Mouse (Mus musculus): ENCODE measurements around the gene 1700012B09Rik. TPM values are rescaled to one million over a fixed set of nuclear protein-coding genes. Genes with fewer than 3 reads are reported as not detected.

The 1700012B09Rik gene
- 1 to 10 TPM in 1 of 2 experiments, under 1 TPM in 1; 0.69 to 1.7 TPM for total RNA-seq (2021)
- long read RNA-seq, partial matches to known transcripts, result 1 of 1 reads
- long read RNA-seq, other reads (novel, unspliced or antisense), result 0 of 1 reads

DNA sequence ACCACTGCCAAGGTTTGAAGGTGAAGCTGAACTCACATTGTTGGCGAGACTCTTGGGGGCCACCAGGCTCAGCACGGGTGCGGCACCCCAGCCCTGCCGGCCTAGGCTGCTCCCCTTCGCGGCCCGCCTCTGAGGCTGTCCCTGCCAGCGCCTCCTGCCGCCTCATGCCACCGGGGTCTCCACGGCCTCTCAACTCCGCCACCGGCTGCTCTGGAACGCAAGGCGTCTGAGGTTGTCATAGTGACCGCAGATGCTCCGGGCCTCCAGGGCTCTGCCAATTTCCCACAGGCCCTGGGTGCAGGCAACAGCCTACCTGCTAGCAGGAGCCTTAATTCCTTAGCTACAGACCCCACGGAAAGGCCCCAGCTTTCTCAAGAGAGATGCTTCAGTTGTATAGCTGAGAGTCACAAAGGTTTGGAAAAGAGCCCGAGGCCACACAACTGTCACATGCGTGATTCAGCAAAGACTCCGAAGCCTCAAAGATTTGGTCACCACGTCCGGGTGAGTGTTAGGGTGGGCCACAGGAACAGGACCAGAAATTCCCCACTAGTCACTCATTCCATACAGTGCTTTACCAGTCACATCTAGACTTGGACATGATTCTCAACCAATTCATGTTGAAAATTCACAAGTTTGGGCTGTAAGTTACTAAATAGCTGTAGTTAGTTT is at the start of gene 1700012B09Rik:
Gene 1700012B09Rik, minus strand, starts transcription at position 228 of the 669 bp plus-strand sequence.
- no peak for DNase-seq (ENCODE audit: low spot score in 2 of 2)

DNA sequence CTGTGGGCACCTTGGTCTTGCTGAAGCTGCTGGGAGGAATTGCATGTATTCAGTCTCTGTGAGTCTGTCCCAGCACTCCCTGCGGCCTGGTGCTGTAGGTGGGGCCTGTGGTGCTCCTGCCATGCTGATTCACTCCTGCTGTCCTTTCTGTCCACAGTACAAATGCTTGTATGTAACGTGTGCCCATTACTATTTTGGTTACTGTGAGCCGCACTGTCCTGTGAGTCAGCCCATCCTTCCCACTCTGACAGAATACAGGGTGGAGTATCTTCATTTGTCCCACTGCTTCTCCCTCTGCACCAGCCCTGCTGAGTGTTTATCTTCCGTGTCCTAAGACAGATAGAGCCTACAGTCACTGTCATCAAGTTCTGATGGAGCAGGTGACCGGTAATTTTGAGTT is 39.3 kb upstream of the 1700012B09Rik start:
- no peak for DNase-seq (ENCODE audit: low spot score in 2 of 2)

DNA sequence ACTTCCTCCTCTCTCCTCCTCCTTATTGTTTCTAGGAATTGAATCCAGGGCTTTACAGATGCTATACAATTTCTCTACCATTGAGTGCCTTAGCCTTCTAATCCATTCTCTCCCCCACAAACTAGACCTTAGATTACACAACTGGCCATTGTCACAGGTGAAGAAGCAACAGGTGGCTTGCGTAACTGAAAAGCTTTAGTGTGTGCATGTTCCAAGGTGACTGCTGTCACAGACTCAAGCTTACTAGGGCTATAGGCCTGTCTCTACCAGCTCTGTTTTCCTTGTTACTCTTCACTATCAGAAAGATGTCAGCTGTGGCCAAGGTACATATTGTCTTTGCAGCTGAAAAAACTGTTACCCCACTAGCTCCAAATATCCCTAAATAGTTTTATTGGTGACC is 36.0 kb upstream of the 1700012B09Rik start:
- DNase-seq (ENCODE audit: low spot score in 2 of 2), result no peak

DNA sequence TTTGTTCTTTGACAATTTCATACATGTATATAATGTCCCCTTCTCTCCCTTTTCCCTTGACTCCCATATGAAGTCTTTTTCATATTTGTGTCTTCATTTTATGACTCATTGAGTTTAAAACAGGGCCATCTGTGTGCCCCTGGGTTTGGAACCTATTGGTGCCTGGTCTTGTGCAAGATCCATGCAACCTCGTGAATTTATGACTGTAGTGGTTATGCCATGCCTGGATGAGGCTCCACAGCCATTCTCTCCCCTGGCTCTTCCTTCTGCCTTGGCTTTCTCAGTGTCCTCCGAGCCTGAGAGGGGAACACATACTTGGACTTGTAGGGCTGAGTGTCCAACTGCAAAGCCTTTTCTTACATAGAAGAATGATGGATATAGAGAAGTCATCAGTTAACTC is 34.9 kb upstream of the 1700012B09Rik start:
- DNase-seq (ENCODE audit: low spot score in 2 of 2), result no peak

DNA sequence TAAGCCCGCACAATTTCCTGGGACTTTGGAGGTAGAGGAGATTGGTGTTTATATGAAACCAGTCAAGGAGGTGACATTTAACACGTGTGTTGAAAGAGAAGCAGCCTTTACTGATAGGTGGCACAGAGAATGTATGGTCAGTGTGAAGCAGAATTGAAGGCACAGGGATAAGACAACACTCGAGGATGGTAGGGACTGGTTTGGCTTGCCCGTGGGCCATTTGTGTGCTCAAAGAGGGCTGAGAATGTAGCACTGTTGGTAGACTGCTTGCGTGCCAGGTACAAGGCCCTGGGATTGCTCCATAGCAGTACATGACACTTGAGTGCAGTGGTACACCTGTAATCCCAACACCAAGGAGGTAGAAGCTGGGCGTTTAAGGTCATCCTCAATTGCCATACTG is 16.5 kb upstream of the 1700012B09Rik start:
- DNase-seq (ENCODE audit: low spot score in 2 of 2), result no peak

DNA sequence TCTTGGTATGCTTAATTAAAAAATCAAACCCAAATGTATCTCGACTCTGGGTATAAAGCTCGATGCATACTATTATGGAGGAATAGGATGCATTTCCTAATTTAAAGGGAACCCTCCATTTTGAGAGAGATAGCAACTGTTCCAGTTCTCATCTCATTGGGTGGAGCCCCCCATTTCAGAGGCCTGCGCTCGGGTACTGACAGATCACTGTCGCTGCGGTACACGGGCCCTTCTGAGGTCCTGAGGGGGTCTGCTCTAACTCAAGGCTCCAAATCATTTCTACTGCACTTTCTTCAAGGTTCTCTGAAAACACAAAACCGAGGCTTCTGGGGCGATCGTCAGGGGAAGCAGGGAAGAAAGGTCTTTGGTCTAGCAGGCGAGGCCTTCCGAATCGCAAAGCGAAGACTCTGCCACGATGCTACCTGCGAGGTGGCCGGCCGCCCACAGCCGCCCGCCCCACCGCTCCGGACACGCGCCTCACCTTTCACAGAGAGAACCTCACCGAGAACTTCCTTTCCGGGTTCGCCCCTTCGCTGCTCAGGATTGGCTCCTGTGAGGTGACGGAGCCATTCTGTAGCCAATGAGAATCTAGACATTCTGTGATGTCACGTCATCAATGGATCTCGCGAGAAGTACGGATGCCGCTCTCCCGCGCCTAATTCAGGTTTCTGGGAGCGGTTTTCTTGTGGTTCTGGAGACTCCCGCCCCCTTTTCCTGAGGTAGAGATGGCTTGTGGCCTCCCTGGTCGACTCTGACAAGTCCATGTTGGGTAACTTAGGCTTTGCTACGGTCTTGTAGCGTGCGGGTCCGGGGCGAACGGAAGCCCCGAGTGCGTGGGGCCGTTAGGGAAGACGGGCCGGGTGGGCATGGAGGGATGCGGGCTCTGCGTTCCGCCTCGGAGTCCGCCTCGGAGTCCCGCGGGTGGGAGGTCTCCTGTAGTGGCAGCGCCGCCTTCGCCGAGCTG is 13.5 kb upstream of the 1700012B09Rik start, which contains the start of the genes Mre11a and Ankrd49:
Gene Mre11a, plus strand, starts transcription at position 616 of the 964 bp plus-strand sequence.
Gene Ankrd49, minus strand, starts transcription at position 818 of the 964 bp plus-strand sequence.
- peak; percentile 88 to 92 for DNase-seq (ENCODE audit: low spot score in 2 of 2)

DNA sequence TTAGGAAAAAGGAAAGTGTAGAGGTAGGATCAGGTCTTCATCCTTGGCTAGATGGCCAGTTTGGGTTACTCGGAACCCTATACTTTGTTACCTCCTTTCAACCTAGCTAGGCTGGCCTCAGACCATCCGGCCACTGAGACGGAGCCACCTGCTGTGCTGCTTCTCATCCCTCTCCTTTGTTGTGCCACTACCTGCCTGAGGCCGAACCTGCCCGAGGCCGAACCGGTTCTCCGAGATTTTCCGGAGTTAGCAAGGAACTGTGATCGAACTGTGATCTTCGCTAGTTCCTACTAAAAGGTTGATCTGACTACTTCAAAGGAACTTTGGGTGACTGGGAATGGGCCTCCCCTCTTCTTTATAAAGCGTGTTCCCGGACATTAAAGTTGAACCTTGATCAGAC is 7.5 kb upstream of the 1700012B09Rik start:
- no peak for DNase-seq (ENCODE audit: low spot score in 2 of 2)

DNA sequence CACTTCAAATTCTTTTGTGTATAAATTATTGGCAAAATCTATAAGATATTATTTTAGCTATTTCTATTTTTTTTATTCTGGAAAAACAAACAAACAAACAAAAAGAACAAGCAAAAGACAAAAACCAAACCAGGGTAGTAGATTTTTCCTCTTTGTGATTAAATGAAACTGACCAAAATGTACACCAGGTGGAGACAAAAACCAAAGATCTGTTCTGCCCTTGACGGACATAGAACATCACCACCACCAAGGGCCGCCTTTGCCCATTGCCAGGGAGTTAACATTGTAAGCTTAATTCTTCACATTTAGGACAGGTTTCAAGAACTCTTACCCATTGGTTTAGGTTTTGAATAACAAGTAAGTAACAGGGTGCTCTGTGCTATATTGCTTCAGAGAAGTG is 3.0 kb upstream of the 1700012B09Rik start:
- no peak for DNase-seq (ENCODE audit: low spot score in 2 of 2)

DNA sequence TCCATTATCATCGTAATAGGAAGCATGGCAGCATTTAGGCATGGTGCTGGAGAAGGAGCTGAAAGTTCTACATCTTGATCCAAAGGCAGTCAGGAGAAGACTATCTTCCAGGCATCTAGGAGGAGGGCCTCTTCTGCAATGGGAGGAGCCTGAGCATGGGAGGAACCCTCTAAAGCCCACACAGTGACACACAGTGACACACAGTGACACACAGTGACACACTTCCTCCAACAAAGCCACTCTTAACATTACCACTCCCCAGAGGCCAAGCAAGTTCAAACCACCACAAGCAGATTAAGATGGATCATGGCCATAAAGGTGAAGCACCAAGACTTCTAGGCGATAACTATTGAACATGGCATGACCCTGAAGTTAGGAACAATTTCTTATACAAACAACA is 1.2 kb upstream of the 1700012B09Rik start:
- DNase-seq (ENCODE audit: low spot score in 2 of 2), result no peak

DNA sequence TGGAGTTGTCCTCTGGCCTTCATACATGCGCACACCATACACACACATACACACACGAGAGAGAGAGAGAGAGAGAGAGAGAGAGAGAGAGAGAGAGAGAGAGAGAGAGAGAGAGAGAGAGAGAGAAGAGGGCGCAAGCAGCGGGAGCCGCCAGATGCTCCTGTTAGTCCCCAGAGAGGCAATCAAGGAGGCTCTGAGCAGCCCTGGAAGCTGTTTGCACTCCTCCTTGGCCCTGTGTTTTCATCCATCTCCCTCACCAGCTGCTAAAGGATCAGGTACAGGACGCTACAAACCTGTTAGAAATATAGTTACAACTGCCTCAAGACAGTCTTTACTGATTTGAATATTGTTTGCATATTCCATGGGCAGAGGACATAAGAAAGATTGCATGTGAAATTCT is 1.0 kb downstream of the 1700012B09Rik start:
- DNase-seq (ENCODE audit: low spot score in 2 of 2), result no peak

DNA sequence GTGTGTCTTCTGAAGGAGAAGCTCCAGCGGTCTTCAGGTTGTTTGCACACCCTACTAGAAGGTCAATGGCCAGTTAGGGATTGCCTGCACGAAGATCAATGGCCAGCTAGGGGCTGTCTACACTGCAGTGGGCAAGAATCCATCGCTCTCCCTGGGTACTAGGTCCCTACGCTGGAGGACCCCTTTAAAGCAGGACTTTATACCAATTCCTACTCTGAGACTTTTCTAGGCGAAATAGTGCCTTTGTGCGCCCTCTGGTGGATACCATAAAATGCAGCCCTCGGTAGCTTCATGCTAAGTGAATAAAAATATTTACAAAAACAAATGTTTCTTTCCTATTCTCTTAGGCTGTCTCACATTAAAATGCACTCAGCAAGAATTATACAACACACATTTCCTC is 6.1 kb downstream of the 1700012B09Rik start:
- DNase-seq (ENCODE audit: low spot score in 2 of 2), result peak; percentile 69 to 73

DNA sequence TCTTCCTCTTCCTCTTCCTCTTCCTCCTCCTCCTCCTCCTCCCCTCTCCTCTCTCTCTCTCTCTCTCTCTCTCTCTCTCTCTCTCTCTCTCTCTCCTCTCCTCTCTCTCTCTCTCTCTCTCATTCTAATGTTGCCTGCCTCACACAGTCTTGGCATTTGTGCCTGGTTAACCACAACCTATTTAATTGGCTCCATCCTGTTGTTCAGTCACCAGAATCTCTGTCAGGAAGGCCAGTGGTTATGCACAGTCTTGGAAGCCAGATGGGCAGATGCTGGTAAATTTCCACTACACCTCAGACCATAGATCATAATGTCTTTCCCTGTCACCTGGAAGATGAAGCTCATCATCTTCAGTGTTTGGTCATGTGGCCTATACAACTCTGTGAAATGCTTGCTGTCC is 11.6 kb downstream of the 1700012B09Rik start:
- no peak for DNase-seq (ENCODE audit: low spot score in 2 of 2)

DNA sequence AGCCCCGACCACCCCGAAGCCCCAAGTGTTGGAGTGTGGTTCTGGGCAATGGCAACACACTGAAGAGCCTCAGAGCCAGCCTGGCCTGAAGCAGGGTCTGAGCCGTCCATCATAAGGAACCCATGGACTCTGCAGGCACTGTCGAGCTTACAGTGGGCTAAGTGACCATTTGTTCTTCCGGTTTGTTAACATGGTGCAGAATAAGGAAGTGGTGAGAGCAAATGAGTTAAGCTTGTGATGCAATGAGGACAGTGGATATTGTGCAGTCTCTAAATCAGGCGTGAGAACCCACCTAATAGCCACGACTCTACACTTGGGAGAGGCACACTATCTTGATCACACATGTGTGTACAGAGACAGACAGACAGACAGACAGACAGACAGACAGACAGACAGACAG is 12.2 kb downstream of the 1700012B09Rik start:
- no peak for DNase-seq (ENCODE audit: low spot score in 2 of 2)

DNA sequence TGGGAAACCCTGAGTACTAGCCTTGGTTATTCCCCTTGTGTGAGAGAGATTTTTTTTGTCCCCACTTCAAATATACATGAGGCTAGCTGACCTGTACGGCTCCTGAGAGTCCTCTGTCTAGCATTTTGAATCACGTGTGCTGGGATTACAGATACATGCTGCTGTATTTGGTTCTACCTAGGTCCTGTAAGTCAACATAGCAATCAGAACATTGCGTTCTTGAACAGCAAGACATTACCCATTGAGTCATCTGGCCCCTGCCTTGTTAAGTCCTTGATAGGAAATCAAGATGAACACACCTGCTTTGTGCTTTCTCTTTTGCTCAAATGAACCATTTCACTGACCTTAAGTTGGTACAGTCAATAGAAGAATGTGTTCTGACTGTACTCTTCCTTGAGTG is 16.4 kb downstream of the 1700012B09Rik start:
- DNase-seq (ENCODE audit: low spot score in 2 of 2), result no peak

DNA sequence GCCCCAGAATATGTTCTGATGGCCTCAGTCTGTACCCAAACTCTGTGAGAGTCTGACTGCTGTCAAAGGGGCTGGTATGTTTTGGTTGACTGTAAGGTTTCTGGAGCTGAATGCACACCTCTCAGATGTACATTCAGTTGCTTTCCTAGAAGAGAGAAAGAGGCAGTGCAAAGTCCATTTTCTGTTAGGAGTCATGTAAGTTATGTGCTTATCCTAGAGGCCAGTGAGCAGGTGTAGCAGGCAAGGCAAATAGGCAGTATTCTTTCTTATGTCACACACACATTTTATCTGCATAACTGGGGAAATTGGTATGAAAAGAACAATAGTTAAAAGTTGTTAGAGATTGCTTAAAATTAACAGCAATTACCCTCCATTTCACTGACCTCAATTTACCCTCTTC is 16.9 kb downstream of the 1700012B09Rik start:
- DNase-seq (ENCODE audit: low spot score in 2 of 2), result no peak

DNA sequence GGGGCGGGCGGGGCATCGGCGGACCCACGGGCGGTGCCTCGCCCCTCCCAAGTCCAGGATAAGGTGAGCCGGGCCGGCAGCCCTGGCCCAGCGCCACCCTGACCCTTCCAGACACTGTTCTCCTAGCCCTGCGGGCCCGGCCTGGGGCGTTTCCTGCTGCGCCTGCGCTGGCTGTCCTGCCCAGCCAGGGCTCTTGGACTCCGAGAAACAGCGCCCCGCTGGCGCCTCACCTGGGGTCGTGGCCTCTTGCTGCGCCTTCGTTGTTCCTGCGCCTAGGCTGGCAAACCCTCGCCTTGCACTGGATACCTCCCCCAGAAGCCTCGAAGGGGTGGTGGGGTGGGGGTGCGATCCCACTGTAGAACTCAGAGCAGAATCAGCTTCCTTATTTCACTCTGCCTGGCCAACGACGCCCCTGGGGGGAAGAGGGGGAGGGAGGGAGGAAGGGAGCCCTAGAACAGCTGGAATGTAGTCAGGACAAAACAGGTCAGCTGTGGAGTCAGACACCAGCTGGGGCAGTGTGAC is 18.8 kb downstream of the 1700012B09Rik start, which contains the start of gene Fut4:
Gene Fut4, minus strand, starts transcription at position 393 of the 522 bp plus-strand sequence.
- peak; percentile 11 to 29 for DNase-seq (ENCODE audit: low spot score in 2 of 2)

DNA sequence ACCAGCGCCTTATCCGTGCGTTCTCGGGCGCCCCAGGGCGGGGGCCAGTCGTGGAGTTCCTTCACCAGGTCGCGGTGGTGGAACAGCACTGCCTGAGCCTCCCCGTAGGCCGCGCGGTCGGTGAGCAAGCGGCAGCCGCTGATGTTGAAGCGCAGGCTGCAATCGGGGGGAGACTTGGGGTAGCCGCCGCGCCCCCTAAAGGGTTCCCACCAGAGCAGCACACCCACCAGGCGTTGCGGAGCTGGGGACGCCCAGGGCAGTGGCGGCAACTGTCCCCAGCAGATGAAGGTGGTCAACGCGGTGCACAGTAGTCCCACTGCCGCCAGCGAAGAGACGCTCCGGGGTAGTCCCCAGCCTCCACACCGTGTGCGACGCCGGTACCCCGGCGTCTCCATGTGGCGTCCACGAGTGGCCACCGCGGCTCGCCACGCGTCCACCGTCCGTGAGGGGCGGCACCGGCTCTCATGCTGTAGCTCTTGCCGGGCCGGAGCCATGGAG is 19.3 kb downstream of the 1700012B09Rik start:
- DNase-seq (ENCODE audit: low spot score in 2 of 2), result peak; percentile 14 to 28

DNA sequence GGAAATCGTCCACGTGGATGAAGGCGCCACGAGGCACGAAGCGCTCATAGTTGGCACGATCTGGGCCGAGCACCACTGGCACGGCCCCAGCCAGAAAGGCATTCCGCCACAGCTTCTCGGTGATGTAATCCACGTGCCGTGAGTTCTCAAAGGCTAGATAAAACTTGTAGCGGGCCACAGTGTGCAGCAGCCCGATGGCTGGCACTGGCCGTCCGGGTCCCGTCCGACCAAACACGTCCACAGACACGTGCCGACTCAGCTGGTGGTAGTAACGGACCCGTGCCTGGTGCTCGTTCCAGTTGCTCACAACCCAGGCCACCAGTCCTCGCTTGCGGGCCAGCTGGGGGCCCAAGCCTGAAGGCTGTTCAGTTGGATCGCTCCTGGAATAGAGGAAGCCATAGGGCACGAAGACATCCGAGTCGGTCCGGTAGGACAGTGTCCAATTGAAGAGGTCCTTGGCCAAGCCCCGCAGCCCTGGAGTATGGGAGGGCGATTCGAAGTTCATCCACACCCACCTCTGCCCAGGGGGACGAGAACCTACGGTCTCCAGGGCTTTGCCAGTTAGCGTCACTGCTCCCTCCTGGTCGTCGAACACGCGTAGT is 19.8 kb downstream of the 1700012B09Rik start:
- DNase-seq (ENCODE audit: low spot score in 2 of 2), result peak; percentile 18 to 20

DNA sequence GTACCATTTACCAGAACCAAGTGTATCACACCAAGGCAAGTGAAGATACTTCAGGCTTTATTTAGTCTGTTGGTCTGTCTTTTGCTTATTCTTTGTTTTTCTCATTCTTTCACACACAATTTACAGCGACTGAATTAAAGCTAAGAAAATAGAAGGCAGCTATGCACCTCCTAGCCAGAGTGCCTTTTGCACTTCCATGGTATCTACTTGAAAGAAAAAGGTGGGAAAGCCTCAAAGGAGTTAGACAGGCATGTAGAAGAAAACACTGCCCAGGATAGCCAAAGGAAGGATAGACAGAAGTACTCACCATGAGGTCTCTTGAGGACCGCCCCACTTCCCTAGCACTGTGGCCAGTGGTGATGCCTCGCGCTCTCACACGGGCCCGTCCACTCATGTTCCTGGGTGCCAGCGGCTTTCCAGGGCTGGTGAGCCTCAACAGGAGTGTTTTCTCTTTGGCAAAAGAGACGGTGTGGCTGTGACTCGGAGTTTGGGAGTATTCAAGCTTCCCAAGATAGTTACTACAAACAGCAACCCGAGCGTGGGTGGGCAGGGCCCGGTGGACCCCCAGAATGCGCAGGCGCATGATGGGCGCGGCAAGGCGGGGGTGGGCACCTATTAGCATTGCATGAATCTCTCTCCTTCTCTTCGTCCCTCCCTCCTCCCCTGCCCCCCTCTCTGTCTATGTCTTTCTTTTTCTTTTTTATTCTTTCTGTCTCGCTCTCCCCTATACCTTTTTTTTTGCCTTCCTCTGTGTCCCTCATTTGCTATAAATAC is 30.5 kb downstream of the 1700012B09Rik start, which contains the start of gene Piwil4:
Gene Piwil4, minus strand, starts transcription at position 583 of the 774 bp plus-strand sequence.
- no peak for DNase-seq (ENCODE audit: low spot score in 2 of 2)

Measured in layer of hippocampus, postnatal 10 days (tissue).